Mouse (Mus musculus) heart, postnatal 0 days (tissue): ENCODE data around the gene 5830473C10Rik.

ENCODE experiments used
- CTCF ChIP-seq: IDR thresholded peaks from 2 replicates; pipeline ENCODE4 v1.5.1; 2016; ENCODE audit warnings: antibody characterized with exemption, control low read depth, low read depth
- EP300 ChIP-seq: IDR thresholded peaks from 2 replicates; pipeline ENCODE4 v1.6.1; 2016; ENCODE audit warnings: antibody characterized with exemption, low read depth

- TF ChIP-seq CTCF: no peak
- TF ChIP-seq EP300: no peak
Measured at GRCm38 (mm10) chr5:90623209-90623608, 62.3 kb downstream of the 5830473C10Rik start.
